Mouse (Mus musculus): ENCODE data around the gene Gtf3c2.
A peak's percentile ranks its signal among the peaks of the same experiment; 100 is the strongest.
"Not testable (repeated sequence)": the region's sequence is repeated elsewhere in the genome, so short reads cannot be mapped to it uniquely, and the experiment has no call there.

The Gtf3c2 gene

GRCm38 (mm10) chr5:31179766-31180630 lies at the start of gene Gtf3c2, which contains the start of gene Gm29609:
Gtf3c2 (minus strand) TSS chr5:31180144.
Gm29609 (minus strand) TSS chr5:31179911.
- peak; percentile 97 for DNase-seq (ENCODE audit: low read depth, low spot score)

GRCm38 (mm10) chr5:31226641-31227040 lies 46.7 kb upstream of the Gtf3c2 start:
- DNase-seq (ENCODE audit: low read depth, low spot score) = no peak

- DNase-seq (ENCODE audit: low read depth, low spot score) = no peak
Measured at GRCm38 (mm10) chr5:31222696-31223095, 42.8 kb upstream of the Gtf3c2 start.

GRCm38 (mm10) chr5:31221304-31221945 lies 41.5 kb upstream of the Gtf3c2 start:
- peak; percentile 79 for DNase-seq (ENCODE audit: low read depth, low spot score)

GRCm38 (mm10) chr5:31220448-31221303 lies 40.7 kb upstream of the Gtf3c2 start, which contains the start of gene Ppm1g:
Ppm1g (minus strand) TSS chr5:31220687.
- peak; percentile 95 for DNase-seq (ENCODE audit: low read depth, low spot score)

- DNase-seq (ENCODE audit: low read depth, low spot score) = peak; percentile 68
Measured at GRCm38 (mm10) chr5:31219911-31220447, 40.0 kb upstream of the Gtf3c2 start.

- DNase-seq (ENCODE audit: low read depth, low spot score) = no peak
Measured at GRCm38 (mm10) chr5:31219474-31219873, 39.5 kb upstream of the Gtf3c2 start.

- peak; percentile 55 for DNase-seq (ENCODE audit: low read depth, low spot score)
Measured at GRCm38 (mm10) chr5:31219070-31219469, 39.1 kb upstream of the Gtf3c2 start.

- DNase-seq (ENCODE audit: low read depth, low spot score) = peak; percentile 49
Measured at GRCm38 (mm10) chr5:31218294-31218693, 38.4 kb upstream of the Gtf3c2 start.

- not testable (repeated sequence) for DNase-seq (ENCODE audit: low read depth, low spot score)
Measured at GRCm38 (mm10) chr5:31216554-31216953, 36.6 kb upstream of the Gtf3c2 start.

- no peak for DNase-seq (ENCODE audit: low read depth, low spot score)
Measured at GRCm38 (mm10) chr5:31204421-31204820, 24.5 kb upstream of the Gtf3c2 start.

GRCm38 (mm10) chr5:31203866-31204265 lies 23.9 kb upstream of the Gtf3c2 start:
- no peak for DNase-seq (ENCODE audit: low read depth, low spot score)

- no peak for DNase-seq (ENCODE audit: low read depth, low spot score)
Measured at GRCm38 (mm10) chr5:31202933-31203332, 23.0 kb upstream of the Gtf3c2 start.

- DNase-seq (ENCODE audit: low read depth, low spot score) = peak; percentile 99
Measured at GRCm38 (mm10) chr5:31201742-31202590, 22.0 kb upstream of the Gtf3c2 start, which contains the start of gene Zfp513. Zfp513 (minus strand) TSS chr5:31202303.

GRCm38 (mm10) chr5:31201042-31201741 lies 21.2 kb upstream of the Gtf3c2 start:
- DNase-seq (ENCODE audit: low read depth, low spot score) = no peak

GRCm38 (mm10) chr5:31200327-31200768 lies 20.4 kb upstream of the Gtf3c2 start:
- no peak for DNase-seq (ENCODE audit: low read depth, low spot score)

GRCm38 (mm10) chr5:31199893-31200292 lies 19.9 kb upstream of the Gtf3c2 start:
- no peak for DNase-seq (ENCODE audit: low read depth, low spot score)

- no peak for DNase-seq (ENCODE audit: low read depth, low spot score)
Measured at GRCm38 (mm10) chr5:31199321-31199892, 19.5 kb upstream of the Gtf3c2 start.

GRCm38 (mm10) chr5:31198616-31199320 lies 18.8 kb upstream of the Gtf3c2 start:
- DNase-seq (ENCODE audit: low read depth, low spot score) = no peak

Measured in ES-CJ7 (cell line).